Mouse (Mus musculus) stomach, postnatal 0 days (tissue): ENCODE measurements at regions not wholly inside any gene's neighbourhood (a gene's known extent, or its start where the extent isn't known, plus 50 kb on each side); places are given as distances from the start of the nearest gene placed in this dataset.
"Not testable (repeated sequence)": the region's sequence is repeated elsewhere in the genome, so short reads cannot be mapped to it uniquely, and the experiment has no call there.

ENCODE experiments used
- ATAC-seq: fragments of 200-750 bp; cut with Nextera tagmentation; 2 replicates; pipeline ENCODE4 v1.8.0; 2017; ENCODE audit not compliant: low FRiP score, low TSS enrichment
- DNase-seq: peaks from one replicate; pipeline ENCODE4 v3.0.0-alpha.2; 2016; ENCODE audit warnings: low spot score
- H3K27ac ChIP-seq: fragments of 300-500 bp; sonication (generic); replicated peaks from 2 replicates; pipeline ENCODE4 v1.5.1; 2014; ENCODE audit warnings: mild to moderate bottlenecking, control low read depth
- H3K27me3 ChIP-seq: fragments of 300-500 bp; sonication (generic); 2 replicates; pipeline ENCODE4 v1.6.1; 2014; ENCODE audit warnings: low read length; ENCODE audit not compliant: control insufficient read depth, insufficient read depth
- H3K36me3 ChIP-seq: fragments of 300-500 bp; sonication (generic); 2 replicates; pipeline ENCODE4 v1.6.1; 2014; ENCODE audit warnings: low read length, mixed read lengths; ENCODE audit not compliant: control insufficient read depth, insufficient read depth
- H3K4me1 ChIP-seq: fragments of 300-500 bp; sonication (generic); replicated peaks from 2 replicates; pipeline ENCODE4 v1.6.1; 2014; ENCODE audit warnings: antibody characterized with exemption; ENCODE audit not compliant: control insufficient read depth, insufficient read depth
- H3K4me2 ChIP-seq: fragments of 300-500 bp; sonication (generic); replicated peaks from 2 replicates; pipeline ENCODE4 v1.6.1; 2014; ENCODE audit warnings: low read depth, mild to moderate bottlenecking, control low read depth, moderate library complexity
- H3K4me3 ChIP-seq: fragments of 300-500 bp; sonication (generic); 2 replicates; pipeline ENCODE4 v1.5.1; 2014; ENCODE audit warnings: low read depth, low read length, control low read depth
- H3K9ac ChIP-seq: fragments of 300-500 bp; sonication (generic); 2 replicates; pipeline ENCODE4 v1.6.1; 2014; ENCODE audit warnings: mild to moderate bottlenecking, low read length, control low read depth, mixed read lengths
- H3K9me3 ChIP-seq: fragments of 300-500 bp; sonication (generic); 2 replicates; pipeline ENCODE4 v1.6.1; 2016; ENCODE audit warnings: low read length; ENCODE audit not compliant: control insufficient read depth
- CTCF ChIP-seq: IDR thresholded peaks from 2 replicates; pipeline ENCODE4 v1.5.1; 2016; ENCODE audit warnings: antibody characterized with exemption, low read depth, mild to moderate bottlenecking, moderate library complexity
- EP300 ChIP-seq: optimal IDR thresholded peaks from 2 replicates; pipeline ENCODE3; 2016; ENCODE audit warnings: antibody characterized with exemption
- WGBS: fragments of 180-500 bp; shearing (Covaris S2); extraction: QIAGEN DNeasy Blood & Tissue Kit; methylation state at CpG from one replicate; pipeline ENCODE4 v1.1.7; 2014; 5-methylcytosine and 5-hydroxymethylcytosine counted together

- 78% methylated on average over 5 of the region's 5 CpGs for WGBS
- Histone ChIP-seq H3K4me1 (no peaks in the 10 kb centered on the region), H3K9me3 (no peaks in the 10 kb centered on the region), H3K27me3 (no peaks in the 10 kb centered on the region), H3K4me2 (no peak overlapping the region), H3K4me3 (no peak overlapping the region), H3K9ac (no peak overlapping the region), H3K36me3 (no peaks in the 10 kb centered on the region), H3K27ac (no peak overlapping the region)
- TF ChIP-seq CTCF = no peak
- TF ChIP-seq EP300 = no peak
- no peak for ATAC-seq
- no peak for DNase-seq
Observed at GRCm38 (mm10) chr10:33715701-33716250, 70.7 kb downstream of the Sult3a2 start.

- not testable (repeated sequence) for H3K4me3 ChIP-seq, DNase-seq, H3K9me3 ChIP-seq, H3K9ac ChIP-seq, H3K36me3 ChIP-seq, H3K4me2 ChIP-seq, H3K4me1 ChIP-seq, H3K27me3 ChIP-seq, ATAC-seq, H3K27ac ChIP-seq
- peak; percentile 36 for TF ChIP-seq CTCF
- 69% methylated on average over 3 of the region's 3 CpGs for WGBS
Observed at GRCm38 (mm10) chr10:33708656-33709055, 77.8 kb downstream of the Sult3a2 start.

GRCm38 (mm10) chr10:33704245-33704644 lies 79.7 kb upstream of the Clvs2 start:
- WGBS = 83% methylated on average over 3 of the region's 3 CpGs
- not testable (repeated sequence) for H3K9ac ChIP-seq

GRCm38 (mm10) chr10:33703420-33703819 lies 78.9 kb upstream of the Clvs2 start:
- no peak for TF ChIP-seq EP300
- peak; percentile 78 for TF ChIP-seq CTCF
- peak; percentile 38 for DNase-seq

More at GRCm38 (mm10) chr10:33704245-33704644, 79.7 kb upstream of the Clvs2 start:
- H3K4me3 ChIP-seq, H3K4me1 ChIP-seq, H3K27me3 ChIP-seq, H3K4me2 ChIP-seq, DNase-seq, H3K9me3 ChIP-seq, ATAC-seq, H3K27ac ChIP-seq, H3K36me3 ChIP-seq: not testable (repeated sequence)

More at GRCm38 (mm10) chr10:33703420-33703819, 78.9 kb upstream of the Clvs2 start:
- no peaks in the 10 kb centered on the region for H3K27me3 ChIP-seq
- H3K9me3 ChIP-seq = no peaks in the 10 kb centered on the region
- H3K4me2 ChIP-seq = no peak overlapping the region
- no peaks in the 10 kb centered on the region for H3K36me3 ChIP-seq
- no peak overlapping the region for H3K4me3 ChIP-seq
- H3K27ac ChIP-seq = no peak overlapping the region
- H3K9ac ChIP-seq = no peak overlapping the region
- no peaks in the 10 kb centered on the region for H3K4me1 ChIP-seq
- ATAC-seq = no peak
- WGBS = 37% methylated on average over 3 of the region's 3 CpGs
